Mouse (Mus musculus): ENCODE measurements around the gene Pkmyt1. TPM values are rescaled to one million over a fixed set of nuclear protein-coding genes. Genes with fewer than 3 reads are reported as not detected.

Gene Pkmyt1
- polyA plus RNA-seq, 1 experiment from 2014 or later = 13.3 TPM

DNA sequence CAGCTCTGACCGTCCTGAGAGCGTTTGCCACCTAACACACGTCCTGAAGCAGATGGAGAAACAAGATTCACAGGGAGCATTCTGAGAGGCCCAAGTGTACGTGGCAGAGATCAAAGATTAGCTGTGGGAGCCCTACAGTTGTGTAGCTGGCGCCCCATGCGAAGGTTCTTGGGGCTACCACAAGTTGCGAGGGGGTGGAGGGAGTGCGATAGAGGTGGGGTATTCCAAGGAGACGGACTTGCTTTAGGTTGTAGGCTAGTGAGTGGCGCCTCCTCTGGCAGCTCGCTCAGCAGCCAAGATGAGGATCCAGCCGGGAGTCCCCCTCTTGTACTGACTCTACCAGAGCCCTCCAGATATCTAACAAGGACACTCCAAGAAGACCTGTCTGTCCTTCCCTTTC lies 20.2 kb downstream of the Pkmyt1 start:
- POLR2A ChIA-PET = no interaction called here
- no peak for ATAC-seq
- no peak for TF ChIP-seq CTCF (IDR thresholded peaks at IDR 0.05)
- peaks cover 4% of the 10 kb centered on the region for H3K27me3 ChIP-seq
- DNase-seq (ENCODE audit: low read depth, low spot score) = no peak
- in situ Hi-C loops (cut with MboI; ENCODE audit: low pct_unique_long_range_greater_than_20kb) = no loop called here
- CTCF ChIA-PET = interaction anchor here (1.0 to 1.1 kb wide), 2 partner anchors 9 to 83 kb away, joined by 4 read pairs; no protein-coding TSS in a partner anchor

DNA sequence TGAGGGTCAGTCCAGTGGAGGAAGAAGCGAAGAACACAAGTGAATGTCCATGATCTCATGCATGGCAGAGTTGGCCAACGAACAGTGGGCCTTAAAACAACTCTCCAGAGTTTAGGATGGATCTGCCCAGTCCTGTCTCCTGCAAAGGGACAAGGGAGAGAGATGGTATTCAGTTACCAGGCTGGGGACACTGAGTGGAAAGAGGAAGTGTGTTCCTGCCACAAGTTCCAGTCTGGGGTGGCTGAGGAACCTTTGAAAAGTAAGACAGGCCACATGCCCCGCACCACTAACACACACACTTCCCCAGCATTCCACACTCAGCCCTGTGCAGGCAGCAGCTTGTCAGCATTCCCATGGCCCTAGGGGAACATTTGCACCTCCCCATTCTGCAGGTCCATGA lies 20.6 kb downstream of the Pkmyt1 start:
- in situ Hi-C loops (cut with MboI; ENCODE audit: low pct_unique_long_range_greater_than_20kb) = no loop called here
- peaks cover 4% of the 10 kb centered on the region for H3K27me3 ChIP-seq
- ChIA-PET POLR2A (no interaction called here), CTCF (interaction anchor here (1.0 to 1.1 kb wide), 2 partner anchors 9 to 83 kb away, joined by 4 read pairs; no protein-coding TSS in a partner anchor)
- TF ChIP-seq CTCF (IDR thresholded peaks at IDR 0.05) = no peak
- DNase-seq (ENCODE audit: low read depth, low spot score) (no peak), ATAC-seq (no peak)

DNA sequence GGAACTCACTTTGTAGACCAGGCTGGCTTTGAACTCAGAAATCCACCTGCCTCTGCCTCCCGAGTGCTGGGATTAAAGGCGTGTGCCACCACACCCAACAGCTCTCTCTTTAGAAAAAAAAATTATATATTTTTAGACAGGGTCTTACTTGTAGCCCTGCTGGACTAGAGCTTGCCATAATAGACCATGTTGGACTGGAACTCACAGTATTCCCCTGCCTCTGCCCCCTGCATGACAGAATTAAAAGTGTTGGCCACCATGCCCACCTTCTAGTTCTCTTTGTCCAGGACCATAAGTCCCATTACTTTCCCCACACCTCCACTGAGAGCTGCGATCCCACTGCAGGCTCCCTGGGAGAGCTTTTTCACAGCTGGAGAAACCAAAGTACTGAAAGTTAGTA lies 21.3 kb downstream of the Pkmyt1 start:
- CTCF ChIA-PET = interaction anchor here (1.1 to 1.4 kb wide), 2 partner anchors 82 to 103 kb away, joined by 3 to 4 read pairs; no protein-coding TSS in a partner anchor

DNA sequence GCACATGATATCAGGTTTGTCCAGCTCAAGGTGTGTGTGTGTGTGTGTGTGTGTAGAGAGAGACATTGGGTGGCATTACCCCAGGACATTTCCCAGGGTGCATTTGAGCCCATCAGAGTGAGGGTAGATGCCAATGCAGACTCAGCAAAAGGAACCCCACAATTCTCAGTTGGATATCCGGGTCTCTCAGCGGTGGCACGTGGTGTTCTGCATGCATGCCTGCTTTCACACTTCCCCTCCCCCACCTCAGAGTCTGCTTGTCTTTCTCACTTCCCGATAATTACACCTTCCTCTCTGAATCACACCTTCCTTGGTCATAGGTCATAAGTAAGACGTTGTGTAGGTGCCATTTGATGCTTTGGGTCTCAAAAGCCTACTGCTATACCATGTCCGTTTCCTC lies 21.9 kb downstream of the Pkmyt1 start:
- ATAC-seq = no peak
- TF ChIP-seq CTCF (IDR thresholded peaks at IDR 0.05) = no peak
- POLR2A ChIA-PET = no interaction called here
- DNase-seq (ENCODE audit: low read depth, low spot score) = no peak
- in situ Hi-C loops (cut with MboI; ENCODE audit: low pct_unique_long_range_greater_than_20kb) = no loop called here
- H3K27me3 ChIP-seq = peaks cover 4% of the 10 kb centered on the region
- CTCF ChIA-PET = interaction anchor here (0.9 to 1.6 kb wide), 5 partner anchors 8 to 124 kb away, joined by 3 to 5 read pairs (median 5); no protein-coding TSS in a partner anchor

More for the DNA sequence above, 21.3 kb downstream of the Pkmyt1 start:
- POLR2A ChIA-PET = no interaction called here
- peaks cover 4% of the 10 kb centered on the region for H3K27me3 ChIP-seq
- DNase-seq (ENCODE audit: low read depth, low spot score) (no peak), ATAC-seq (no peak)
- in situ Hi-C loops (cut with MboI; ENCODE audit: low pct_unique_long_range_greater_than_20kb) = no loop called here
- no peak for TF ChIP-seq CTCF (IDR thresholded peaks at IDR 0.05)

DNA sequence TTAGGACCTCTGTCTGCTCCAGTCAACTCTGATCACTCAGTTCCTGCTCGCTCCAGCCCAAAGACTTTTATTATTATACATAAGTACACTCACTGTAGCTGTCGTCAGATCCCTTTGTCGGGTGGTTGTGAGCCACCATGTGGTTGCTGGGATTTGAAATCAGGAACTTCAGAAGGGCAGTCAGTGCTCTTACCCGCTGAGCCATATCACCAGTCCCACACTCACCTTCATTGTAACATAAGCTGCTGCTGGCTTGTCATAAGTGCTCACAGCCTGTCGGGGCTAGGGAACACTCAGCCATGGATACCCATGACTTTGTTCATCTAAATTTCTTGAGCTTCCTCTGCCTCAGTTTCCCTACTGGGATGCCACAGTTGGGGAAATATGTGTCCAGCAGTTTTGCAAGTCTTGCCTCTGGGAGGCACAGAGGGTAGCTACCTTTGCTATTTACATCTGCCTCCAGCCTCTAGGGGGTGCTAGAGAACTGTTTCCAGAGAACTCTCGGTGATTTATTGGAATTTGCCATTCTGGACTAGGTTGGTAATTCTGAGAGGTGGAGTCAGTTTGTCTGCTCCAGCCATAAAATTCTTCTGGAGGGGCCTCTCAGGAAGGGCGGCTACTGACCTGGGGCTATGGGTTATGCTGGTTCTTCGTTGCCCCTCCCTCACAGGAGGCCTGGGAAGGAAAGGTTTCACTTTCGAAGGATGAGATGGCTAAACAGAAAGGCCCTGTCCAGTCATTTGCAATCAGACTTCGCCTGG lies 22.7 kb downstream of the Pkmyt1 start:
- ChIA-PET POLR2A (no interaction called here), CTCF (interaction anchor here (0.7 to 1.6 kb wide), 9 partner anchors 9 to 123 kb away, joined by 3 to 5 read pairs (median 4); no protein-coding TSS in a partner anchor)
- ATAC-seq (peak; percentile 54), DNase-seq (ENCODE audit: low read depth, low spot score) (no peak)
- peaks cover 4% of the 10 kb centered on the region for H3K27me3 ChIP-seq
- TF ChIP-seq CTCF (IDR thresholded peaks at IDR 0.05) = no peak
- in situ Hi-C loops (cut with MboI; ENCODE audit: low pct_unique_long_range_greater_than_20kb) = no loop called here

DNA sequence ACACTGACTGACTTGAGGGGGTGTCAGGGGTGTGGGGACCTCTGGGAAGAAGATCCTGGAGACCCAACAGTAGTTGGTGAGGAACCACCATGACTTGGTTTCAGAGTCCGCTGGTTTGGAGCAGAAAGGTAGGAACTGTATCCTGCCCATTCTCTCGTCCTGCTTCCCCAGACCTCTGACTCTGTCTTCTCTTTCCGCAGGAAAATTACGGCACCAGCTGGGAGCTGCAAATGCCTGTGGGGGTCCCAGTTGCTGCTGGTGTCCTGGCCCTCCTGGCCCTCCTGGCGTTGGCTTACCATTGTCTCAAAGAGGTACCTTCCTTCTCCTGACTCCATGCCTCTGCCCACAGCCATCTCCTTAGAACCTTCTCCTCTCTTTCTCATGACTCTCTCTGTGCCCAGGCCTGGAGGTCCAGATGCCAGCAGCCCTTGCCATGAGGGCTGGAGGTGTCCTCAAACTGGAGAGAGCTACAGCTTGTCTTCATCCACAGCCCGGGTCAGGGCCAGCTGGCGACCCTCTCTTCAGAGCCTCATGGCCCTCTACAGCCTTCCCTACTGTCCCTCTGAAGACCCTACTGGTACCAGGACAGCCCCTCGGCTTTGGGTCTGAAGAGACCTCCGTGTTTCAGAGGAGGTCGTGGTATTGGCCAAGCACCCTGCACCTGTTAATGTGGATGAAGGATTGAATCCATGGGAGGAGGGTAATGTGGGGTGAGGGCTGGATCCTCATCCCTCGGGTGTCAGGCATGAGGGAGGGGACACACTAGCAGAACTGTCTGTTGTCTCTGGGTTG lies 23.5 kb downstream of the Pkmyt1 start:
- H3K27me3 ChIP-seq = peaks cover 4% of the 10 kb centered on the region
- in situ Hi-C loops (cut with MboI; ENCODE audit: low pct_unique_long_range_greater_than_20kb) = no loop called here
- ATAC-seq (no peak), DNase-seq (ENCODE audit: low read depth, low spot score) (no peak)
- no peak for TF ChIP-seq CTCF (IDR thresholded peaks at IDR 0.05)
- CTCF ChIA-PET = interaction anchor here (1.0 to 1.6 kb wide), 6 partner anchors 8 to 58 kb away, joined by 3 to 5 read pairs (median 4); no protein-coding TSS in a partner anchor
- POLR2A ChIA-PET = no interaction called here

DNA sequence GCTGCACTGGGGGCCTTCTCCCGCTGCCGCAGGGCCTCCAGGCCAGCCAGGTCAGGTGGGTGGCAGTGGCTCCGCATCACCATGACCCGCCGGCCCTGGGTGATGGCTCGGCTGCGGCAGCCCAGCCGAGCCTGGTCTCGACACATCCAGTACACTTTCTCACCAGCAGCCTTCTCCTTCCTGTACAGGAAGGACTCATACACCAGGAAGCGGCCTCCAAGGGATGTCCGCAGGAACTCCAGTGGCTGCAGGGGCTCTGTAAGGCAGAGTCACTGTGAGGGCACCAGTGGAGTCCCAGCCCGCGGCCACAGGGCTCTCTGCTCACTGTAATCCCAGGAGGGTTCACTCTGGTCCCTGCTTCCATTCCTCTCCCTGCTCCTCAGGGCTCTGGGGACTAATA lies 29.6 kb downstream of the Pkmyt1 start:
- ATAC-seq (no peak), DNase-seq (ENCODE audit: low read depth, low spot score) (no peak)
- CTCF ChIA-PET = no interaction called here
- no peaks in the 10 kb centered on the region for H3K27me3 ChIP-seq
- POLR2A ChIA-PET = no interaction called here
- in situ Hi-C loops (cut with MboI; ENCODE audit: low pct_unique_long_range_greater_than_20kb) = no loop called here
- no peak for TF ChIP-seq CTCF (IDR thresholded peaks at IDR 0.05)

DNA sequence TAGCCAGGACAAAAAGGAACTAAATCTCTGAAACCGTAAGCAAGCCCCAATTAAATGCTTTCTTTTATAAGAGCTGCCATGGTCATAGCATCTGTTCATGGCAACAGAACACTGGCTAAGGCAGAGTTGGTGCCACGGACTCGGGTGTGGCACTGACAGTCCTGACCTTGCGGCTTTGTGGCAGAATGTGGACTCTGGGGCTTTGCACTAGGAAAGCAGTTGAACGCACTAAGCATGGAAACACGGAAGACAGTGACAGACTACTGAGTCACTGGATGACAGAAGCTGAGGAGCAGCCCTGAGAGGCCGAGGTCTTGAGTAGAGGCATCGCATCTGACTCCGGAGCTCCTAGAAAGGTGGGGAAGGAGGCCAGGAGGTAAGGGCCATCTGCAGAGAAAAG lies 31.4 kb downstream of the Pkmyt1 start:
- in situ Hi-C loops (cut with MboI; ENCODE audit: low pct_unique_long_range_greater_than_20kb) = no loop called here
- ATAC-seq (no peak), DNase-seq (ENCODE audit: low read depth, low spot score) (no peak)
- ChIA-PET CTCF (interaction anchor here (1.1 to 1.8 kb wide), 3 partner anchors 9 to 96 kb away, joined by 3 to 4 read pairs (median 3); no protein-coding TSS in a partner anchor), POLR2A (interaction anchor here (0.6 kb wide), 1 partner anchor 81 kb away, joined by 7 read pairs; no protein-coding TSS in a partner anchor)
- no peak for TF ChIP-seq CTCF (IDR thresholded peaks at IDR 0.05)
- no peaks in the 10 kb centered on the region for H3K27me3 ChIP-seq

DNA sequence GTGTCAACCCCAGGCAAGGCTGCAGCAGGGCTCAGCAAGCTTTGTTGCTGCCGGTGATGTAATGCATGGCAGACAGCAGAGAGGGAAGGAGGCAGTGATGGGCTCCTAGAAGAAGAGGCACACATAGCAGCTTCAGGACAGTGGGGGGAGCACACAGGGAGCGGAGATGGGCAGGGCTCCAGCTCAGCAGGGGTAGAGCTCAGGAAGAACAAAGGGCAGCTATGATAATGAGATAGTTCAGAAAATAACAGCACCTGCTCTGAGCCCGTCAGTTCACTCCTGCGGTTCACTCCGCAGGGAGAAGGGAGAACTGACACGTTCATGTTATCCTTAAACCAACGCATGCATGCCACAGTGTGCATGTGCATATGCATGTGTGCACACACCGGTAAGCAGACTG lies 32.7 kb downstream of the Pkmyt1 start:
- in situ Hi-C loops (cut with MboI; ENCODE audit: low pct_unique_long_range_greater_than_20kb) = no loop called here
- H3K27me3 ChIP-seq = no peaks in the 10 kb centered on the region
- TF ChIP-seq CTCF (IDR thresholded peaks at IDR 0.05) = no peak
- no peak for DNase-seq (ENCODE audit: low read depth, low spot score)
- no peak for ATAC-seq
- ChIA-PET CTCF (interaction anchor here (1.8 kb wide), 1 partner anchor 19 kb away, joined by 4 read pairs; no protein-coding TSS in a partner anchor), POLR2A (no interaction called here)

DNA sequence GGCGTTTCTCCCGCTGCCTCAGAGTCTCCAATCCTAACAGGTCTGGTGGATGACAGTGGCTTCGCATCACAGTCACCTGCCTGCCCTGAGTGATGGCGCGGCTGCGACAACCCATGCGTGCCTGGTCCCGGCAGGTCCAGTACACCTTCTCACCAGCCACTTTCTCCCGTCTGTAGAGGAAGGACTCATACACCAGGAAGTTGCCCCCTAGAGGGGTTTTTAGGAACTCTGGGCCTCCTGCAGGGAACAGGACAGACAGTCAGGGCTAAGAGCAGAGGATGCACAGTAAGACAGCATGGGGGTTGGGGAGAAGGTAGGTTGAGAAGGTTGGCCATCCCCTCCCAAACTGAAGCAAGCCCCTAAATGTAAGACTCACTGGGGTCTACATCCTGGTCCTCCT lies 34.1 kb downstream of the Pkmyt1 start:
- CTCF ChIA-PET = no interaction called here
- ATAC-seq = no peak
- DNase-seq (ENCODE audit: low read depth, low spot score) = no peak
- POLR2A ChIA-PET = no interaction called here
- H3K27me3 ChIP-seq = no peaks in the 10 kb centered on the region
- no peak for TF ChIP-seq CTCF (IDR thresholded peaks at IDR 0.05)
- in situ Hi-C loops (cut with MboI; ENCODE audit: low pct_unique_long_range_greater_than_20kb) = no loop called here

DNA sequence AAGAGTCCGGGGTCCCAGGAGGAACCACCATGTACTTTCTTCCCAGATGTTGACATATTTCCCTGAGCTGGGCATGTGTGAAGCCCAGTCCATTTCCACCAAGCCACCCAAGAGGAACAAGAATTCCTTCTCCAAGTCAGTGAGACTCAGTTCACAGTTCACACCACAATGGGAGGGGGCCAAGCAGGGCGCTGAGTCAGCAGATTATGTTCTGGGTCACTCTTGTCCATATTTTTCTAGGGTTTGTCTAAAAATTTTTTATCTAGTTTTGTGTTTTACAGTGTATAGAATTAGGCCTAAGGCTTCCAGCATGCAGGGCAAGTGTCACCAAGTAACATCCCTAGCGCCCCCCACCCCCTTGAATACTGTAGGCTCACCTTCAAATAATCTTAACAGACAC lies 35.0 kb downstream of the Pkmyt1 start:
- CTCF ChIA-PET = interaction anchor here (0.7 to 0.8 kb wide), 2 partner anchors 11 to 12 kb away, joined by 3 to 4 read pairs; no protein-coding TSS in a partner anchor
- POLR2A ChIA-PET = no interaction called here
- in situ Hi-C loops (cut with MboI; ENCODE audit: low pct_unique_long_range_greater_than_20kb) = no loop called here
- H3K27me3 ChIP-seq = no peaks in the 10 kb centered on the region
- DNase-seq (ENCODE audit: low read depth, low spot score) = no peak
- no peak for ATAC-seq
- TF ChIP-seq CTCF (IDR thresholded peaks at IDR 0.05) = no peak
